Mouse (Mus musculus) adrenal gland, adult 8-10 months (tissue): ENCODE measurements around the gene Tspear. TPM values are rescaled to one million over a fixed set of nuclear protein-coding genes. Genes with fewer than 3 reads are reported as not detected.
"Not testable (repeated sequence)": the region's sequence is repeated elsewhere in the genome, so short reads cannot be mapped to it uniquely, and the experiment has no call there.

Source experiments
- DNase-seq: peaks from one replicate; pipeline ENCODE4 v3.0.0; 2022
- total RNA-seq, 4 experiments: library from RNA; stranded (reverse); gene quantifications; 2 replicates each; pipeline ENCODE4 v1.2.4; 2022

The Tspear gene
- total RNA-seq = 1 to 10 TPM in 1 of 4 experiments, under 1 TPM in 3; 0.15 to 1.4 (median 0.81) TPM

DNA sequence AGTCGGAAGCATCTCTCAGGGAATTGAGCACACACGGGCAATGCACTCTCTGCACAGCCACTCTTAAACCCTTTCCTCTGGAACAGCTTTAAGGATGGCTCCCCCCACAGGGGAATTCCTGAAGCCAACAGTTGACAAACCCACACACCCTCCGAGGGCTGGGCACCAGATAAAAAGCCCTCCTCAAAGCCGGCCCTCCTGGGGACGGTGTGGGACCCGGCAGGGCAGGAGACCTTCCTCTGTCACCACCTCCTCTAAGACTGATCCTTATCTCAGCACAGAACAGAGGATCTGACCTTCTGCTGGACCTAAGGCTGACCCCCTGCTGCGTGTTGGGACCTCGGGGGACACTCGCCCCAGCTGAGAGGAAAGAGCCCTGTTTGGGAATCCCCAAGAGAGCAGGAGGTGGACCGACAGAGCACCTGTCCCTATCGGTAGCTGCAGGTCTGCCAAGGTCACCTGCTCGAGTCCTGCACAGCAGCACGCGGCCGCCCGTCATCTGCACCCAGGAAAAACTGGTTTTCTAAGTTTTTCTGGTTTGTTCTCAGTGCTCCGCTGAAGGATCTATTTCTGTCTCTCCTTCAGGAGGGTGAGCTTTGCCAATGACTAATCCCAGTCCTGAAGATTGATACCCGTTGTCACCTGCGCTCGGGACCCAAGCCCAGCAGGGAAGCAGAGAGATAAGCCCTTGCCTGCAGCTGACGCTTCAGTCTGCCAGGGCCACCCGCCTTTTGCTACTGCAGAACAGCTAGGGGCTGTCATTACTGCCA lies at the start of gene Tspear:
TSS of gene Tspear (plus strand) at position 675 of the 770 bp plus-strand sequence.
- no peak for DNase-seq

DNA sequence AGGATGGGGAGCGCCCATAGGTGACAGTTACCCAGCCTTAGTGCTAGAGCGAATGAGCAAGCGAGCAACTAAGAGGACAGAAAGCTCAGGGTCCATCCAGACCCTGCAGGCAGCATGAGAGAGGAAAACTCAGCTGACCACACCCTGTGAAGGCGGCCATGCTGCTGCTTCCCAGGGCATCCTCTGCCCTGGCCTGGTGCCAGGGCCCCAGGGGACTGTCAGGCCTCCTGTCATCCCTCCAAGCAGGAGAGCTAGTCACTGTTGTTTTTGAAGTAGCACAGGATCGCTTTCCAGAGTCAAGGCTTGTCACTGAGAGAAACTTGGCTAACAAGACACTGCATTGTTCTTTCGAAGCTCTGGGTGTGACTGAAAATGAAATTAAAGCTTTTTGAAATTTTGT lies 47.4 kb upstream of the Tspear start:
- DNase-seq = no peak

DNA sequence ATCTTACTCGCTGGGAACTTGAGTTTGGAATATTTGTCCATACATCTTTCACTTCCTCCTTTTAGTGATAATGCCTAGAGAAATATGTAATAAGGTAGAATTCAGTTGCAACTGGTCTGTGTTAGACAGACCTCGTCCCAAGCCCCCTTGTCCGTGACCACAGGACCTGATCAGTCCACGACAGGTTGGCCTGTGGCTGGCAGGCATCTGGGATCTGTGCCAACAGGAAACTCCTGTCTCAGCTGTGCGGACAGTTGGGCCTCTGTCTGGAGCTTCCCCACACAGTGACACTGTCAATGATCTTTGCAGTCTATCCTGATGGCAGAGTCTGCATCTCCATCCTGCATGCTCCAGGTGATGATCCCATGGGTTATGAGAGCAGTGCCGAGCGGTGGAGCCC lies 43.2 kb upstream of the Tspear start:
- no peak for DNase-seq

DNA sequence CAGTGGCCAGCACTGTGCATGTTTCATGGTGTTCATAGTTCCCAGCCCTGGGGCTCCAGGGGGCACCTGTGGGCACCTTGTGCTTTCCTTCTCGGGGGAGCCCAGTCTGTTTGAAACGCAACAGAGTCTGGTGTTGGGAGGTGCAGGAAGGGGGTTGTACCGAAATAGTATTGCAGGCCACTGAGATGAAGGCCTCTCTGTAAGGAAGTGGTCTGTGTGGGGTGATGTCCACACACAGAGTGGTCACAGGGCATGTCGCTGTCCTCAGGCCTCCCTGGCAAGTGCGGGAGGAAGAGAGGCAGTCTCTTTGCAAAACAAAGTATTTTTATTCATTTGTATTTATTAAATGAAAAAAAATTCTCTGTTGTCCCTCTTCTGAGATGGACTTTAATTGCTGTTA lies 40.8 kb upstream of the Tspear start:
- no peak for DNase-seq

DNA sequence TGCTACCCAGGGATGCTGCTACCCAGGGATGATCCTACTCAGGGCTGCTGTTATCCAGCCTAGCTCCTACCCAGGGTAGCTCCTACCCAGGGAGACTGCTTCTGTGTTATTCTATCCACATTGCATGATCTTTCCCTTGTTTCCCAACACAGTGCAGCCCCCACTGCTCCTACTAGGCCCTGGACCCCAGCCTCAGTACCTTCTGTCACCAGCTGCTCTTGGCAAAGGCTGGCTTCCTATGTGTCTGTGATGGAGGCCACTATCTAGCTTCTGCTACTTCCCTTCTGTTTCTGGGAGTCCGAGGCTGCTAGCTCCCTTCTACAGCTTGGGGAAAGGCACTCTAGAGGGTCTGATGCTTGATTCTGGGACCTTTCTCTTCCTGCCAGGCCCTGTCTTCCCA lies 38.9 kb upstream of the Tspear start:
- no peak for DNase-seq

DNA sequence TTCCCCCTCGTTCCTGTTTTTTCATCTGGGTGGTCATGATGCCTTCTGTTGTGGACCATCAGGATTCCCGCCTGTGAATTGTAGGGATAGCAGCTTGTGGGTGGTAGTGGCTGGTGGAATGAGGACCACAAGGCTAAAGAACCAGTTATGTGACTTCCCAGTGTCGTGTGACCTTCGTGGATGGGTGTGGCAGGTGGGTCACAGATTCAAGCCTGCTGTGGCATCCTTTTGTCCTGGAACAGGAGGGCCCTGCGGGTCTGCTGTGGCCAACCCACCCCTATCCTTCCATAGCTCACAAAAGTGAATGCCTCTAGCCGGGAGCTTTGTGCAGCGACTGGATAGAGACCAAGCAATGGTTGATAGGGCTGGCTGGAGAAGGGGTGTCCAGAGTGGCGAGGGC lies 38.5 kb upstream of the Tspear start:
- DNase-seq = no peak

DNA sequence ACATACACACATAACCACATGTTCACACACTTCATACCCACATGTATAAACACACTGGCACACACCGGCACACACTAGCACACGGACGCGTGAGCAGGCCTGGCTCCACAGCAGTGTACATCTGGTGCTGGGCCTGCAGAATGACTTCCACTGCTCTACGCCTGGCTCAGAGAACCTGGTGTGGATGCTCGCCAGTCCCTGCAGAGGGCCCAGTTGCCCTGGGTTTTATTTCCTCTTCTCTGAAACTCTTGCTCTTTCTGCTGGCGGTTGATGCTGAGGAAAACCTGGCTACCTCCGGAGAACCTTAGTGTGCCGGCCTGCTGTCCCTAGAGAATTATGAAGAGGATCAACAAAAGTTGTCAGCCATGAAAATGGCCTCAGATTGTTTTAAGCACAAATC lies 34.3 kb upstream of the Tspear start:
- no peak for DNase-seq

DNA sequence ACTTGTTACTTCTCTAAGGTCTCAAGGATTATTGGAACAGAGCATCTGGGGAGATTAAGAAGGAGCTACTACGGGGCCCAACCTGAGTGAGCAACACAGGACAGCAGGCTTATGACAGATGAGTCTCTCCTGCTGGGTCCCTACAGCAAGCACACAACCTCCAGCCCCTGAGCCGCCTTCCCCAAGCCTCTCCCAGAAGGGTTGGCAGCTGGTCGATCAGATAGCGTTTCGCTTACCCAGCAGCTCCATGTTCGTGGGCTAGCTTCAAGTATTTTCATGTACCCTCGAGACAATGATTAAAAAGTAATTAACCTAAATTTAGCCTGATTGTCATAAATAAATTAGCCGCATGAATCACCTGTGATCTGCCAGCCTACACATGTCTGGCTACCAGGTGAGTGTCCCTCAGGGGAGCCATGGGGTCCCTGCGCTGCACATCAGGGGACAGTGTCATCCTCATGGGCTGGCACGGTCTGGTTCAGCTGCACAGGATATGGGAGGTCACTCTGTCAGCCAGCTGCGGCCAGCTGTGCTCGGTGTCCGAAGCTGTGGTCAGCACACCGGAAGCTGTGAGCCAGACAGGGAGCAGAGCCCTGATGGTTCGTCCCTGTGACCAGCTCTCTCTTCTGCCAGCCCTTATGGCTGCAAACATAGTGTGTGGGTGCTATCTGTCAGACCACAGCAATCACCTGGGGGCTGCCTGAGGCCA lies 27.9 kb upstream of the Tspear start:
- DNase-seq = no peak

DNA sequence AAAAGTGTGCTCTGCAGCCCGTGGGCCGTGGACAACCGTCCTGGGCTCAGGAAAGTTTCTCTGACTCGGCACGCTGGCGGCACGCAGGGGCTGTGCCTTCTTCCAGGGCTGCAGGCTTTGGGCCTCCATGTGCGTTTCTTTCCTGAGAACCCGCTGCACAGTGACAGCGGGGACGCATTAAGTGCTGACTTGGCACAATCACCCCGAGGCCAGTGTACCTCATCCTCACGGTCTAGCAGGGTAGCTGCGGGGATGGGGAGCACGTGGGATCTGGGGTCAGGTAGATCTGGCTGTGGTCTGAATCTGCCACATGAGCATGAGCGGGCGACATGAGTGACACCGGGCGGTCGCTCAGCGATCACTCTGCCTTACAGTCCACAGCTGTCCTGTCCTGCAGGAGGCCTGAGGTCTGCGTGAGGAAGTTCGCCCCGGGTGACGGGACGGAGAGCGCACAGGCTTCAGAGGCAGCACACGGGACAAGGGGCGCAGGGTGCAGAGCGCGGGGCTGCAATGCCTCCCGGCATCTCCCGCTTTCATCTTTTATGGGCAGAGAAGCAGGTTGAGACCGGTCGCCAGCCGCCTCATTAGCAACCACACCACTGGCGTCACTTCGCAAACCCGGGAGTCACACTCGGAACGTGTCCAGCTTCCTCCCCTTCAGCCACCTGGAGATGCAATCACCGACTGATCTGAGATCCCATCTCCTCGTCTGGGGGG lies 22.3 kb upstream of the Tspear start:
- DNase-seq = no peak

DNA sequence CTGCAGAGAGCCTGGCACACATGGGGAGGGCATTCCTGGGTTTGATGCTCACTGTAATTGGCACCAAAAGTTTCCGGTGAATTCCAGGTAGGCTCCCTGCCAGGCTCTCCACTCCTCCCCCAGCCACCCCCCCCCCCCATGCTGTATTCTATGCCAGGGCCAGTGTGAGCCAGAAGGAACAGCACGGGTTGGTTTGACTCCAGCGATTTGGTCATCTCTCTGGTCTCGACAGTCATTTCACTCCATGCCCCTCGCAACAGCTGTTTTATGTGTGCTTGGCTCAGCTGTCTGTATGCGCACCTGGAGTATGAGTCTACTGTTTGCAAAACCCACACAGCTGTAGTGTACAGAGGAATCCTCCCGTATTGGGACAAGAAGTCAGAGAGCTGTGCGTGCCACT lies 20.0 kb upstream of the Tspear start:
- DNase-seq = no peak

DNA sequence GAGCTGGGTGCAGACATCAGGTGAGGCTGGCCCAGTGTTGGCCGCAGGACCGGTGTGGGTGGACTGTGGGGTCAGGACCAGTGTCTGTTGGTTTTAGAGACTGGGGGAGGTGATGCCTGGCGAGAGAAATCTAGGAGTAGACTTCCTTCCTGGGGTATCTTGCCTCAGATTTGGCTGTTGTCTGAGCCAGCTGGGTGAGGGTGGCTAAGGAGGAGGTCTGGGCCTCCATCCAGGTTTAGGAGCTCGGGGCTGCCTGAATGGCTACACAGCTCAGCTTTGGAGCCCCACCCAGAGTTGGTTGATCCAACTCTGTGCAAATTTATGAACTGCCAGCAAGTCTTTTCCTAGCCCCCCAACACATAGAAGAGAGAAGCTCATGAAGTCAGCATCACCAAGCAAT lies 19.0 kb upstream of the Tspear start:
- DNase-seq = no peak

DNA sequence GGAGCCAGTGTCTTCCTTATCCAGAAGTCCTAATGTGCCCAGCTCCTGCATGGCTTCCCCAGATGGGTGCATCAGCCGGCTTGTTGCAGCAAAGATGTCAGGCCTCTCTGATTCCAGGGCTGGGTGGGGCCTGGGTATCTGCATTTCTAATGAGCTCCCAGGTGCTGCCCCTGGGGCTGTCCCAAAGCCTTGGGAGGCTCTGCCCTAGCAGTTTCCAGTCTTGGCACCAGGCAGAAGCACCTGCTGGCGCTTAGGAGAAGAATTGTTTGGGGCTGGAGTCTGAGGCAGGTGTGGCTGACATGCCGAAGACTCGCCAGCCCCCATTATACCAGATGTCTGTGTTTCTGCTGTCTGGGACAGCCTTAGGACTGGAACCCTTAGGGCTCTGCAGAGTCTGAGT lies 15.7 kb upstream of the Tspear start:
- DNase-seq = no peak

DNA sequence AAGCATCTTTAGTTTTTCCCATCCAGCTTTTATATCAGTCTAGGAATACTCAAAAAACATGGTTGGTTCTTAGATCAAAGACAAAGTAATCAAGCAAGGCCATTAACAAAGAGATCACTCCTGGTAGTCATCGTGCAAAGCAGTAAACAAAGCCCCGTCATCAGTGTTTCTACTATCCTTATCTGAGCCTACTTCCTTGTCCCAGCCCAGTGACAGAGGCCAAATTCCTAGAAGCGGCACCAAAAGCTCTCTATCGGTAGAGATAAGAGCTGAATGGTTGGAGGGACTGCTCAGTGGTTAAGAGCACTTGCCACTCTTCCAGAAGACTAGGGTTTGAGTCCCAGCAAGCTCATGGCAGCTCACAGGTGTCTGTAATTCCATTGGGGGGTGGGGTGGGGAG lies 14.8 kb upstream of the Tspear start:
- DNase-seq = no peak

DNA sequence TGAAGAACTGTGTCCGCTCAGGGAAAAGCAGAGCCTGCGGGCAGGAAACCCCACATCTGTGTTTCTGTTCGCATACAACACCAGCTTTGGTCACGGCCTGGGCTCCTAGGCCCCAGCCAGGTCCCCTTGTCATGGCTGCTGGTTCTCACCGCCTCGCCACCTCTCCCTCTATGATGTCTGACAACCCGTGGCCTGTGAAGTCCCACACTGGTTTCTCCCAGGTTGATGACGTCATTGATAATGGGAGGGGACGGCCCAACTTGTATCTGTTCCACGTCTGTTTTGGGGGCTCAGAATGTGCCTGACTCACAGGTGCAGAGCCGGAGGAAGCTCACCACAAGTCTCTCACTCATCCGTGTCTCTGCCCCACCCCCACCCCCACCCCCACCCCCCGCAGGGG lies 12.6 kb upstream of the Tspear start:
- no peak for DNase-seq

DNA sequence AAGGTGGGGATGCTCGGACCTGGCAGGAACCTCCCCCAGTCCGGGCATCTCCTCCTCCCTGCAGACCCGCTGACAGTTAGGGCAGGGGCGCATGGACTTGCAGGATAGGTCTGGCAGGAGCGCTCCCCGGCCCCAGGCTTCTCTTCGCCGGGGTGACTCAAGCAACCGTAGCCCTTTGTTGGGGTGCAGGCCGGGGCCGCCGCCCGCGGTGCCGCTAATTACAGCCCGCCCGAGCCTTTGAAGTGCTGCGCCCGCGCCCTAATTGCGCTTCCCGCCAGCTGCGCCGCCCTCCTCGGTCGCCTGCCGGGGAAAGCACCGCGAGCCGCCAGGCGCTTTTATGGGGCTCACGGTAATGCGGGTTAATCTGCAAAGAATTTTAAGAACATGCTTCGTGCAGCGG lies 8.8 kb upstream of the Tspear start:
- DNase-seq = no peak

DNA sequence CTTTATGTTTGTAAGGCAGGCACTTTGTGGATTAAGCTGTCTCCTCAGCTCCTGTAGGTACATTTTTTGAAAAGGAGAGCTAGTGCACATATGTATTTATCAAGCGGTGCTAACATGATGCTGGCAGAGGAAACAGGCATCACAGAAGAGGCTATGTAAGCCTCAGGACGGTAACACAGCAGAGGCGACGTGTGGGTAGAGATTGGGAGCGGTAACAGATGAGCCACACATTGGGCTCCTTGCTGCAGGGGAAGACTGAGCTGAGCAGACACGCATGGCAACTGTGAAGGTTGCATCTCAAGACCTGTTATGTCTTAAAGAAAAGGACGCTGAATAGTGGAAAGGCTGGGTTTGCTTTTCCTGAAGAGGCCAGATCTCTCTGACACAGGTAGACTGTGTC lies 3.4 kb upstream of the Tspear start:
- no peak for DNase-seq

DNA sequence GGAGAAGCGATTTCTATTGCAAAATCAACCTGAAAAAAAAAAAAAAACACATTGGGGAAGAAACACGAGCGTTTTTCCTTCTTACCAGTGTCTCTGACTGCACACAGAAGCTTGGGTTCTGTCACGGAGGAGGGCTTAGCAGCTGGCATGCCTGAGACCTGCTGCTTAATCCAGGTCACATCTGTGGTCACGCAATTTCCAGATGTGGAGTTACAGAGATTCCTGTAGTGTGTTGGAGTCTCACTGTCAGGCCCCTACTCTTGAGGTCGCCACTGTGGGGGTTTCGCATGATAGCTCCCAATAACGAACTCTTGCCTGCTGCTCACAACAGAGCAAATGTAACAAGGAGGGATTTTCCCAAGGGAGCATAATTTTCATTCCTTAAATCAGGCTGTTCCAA lies 2.2 kb upstream of the Tspear start:
- DNase-seq = no peak

DNA sequence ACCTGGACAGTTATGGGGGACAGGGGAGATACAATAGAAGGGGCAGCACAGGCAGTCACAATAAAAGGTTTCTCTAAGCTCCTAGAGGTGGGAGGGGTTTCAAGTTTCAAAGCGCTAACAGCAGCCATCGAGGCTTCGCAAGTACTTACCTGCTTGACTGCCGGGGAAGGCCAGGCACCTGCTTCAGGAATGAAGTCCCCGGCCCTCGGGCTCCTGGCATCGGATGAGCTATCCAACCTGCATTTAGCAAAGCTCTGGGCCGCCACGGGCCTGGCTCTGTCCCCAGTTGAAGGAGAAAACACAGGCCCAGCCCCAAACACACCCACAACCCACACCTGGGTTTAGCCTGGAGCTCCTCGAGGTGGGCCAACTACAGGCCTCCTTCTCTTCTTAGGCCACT lies 652 bp downstream of the Tspear start:
- no peak for DNase-seq

DNA sequence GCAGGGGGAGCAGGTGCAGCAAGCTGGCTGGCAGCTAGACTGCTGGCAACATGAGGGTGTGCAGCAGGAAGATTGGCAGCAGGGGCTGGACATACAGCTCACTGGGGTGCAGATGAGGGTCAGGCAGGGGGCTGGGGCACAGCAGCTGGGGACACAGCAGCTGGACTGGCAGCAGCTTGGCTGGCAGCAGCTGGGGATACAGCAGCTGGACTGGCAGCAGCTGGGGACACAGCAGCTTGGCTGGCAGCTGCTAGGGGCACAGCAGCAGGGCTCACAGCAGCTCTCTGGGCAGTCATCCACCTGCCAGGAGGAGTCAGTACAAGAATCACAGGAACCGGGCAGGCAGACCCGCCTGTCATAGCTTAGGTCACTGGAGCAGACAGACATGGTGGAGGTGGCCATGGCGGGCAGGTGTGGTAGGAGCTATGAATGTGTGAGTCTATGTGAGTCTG lies 4.0 kb downstream of the Tspear start, which contains the start of gene Gm19402:
TSS of gene Gm19402 (minus strand) at position 402 of the 452 bp plus-strand sequence.
- not testable (repeated sequence) for DNase-seq

DNA sequence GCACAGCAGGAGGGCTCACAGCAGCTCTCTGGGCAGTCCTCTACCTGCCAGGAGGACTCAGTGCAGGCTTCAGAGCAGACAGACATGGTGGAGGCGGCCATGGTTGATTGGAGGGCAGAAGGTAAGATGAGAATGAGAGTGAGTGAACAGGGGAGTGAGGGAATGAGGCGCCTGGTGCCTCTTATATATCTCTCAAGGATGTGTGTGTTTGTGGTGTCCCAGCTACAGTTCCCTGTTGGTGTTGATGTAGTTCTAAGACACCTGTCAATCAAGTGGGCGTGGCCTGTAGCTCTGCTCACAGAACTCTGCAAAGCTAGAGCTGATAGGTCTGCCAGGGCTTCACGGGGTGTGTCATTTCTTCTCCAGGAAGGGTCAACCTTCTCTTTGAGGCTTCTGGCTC lies 10.8 kb downstream of the Tspear start, which contains the start of gene Gm9508:
TSS of gene Gm9508 (minus strand) at position 101 of the 400 bp plus-strand sequence.
- DNase-seq = no peak

DNA sequence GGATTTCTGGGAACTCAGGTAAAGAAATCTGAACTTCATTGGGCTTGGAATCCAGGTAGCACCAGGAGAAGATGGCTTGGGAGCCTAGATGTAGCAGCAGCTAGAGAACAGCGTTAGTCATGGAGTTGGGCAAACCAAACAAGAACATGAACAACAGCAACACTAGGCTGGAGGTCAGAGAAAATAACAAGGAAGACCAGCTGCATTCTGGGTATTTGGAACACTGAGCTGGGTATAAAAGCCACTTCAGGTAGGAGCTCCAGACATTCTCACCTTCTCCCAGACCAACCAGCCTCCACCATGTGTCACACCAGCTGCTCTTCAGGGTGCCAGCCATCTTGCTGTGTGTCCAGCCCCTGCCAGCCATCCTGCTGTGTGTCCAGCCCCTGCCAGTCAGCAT lies 20.0 kb downstream of the Tspear start, which contains the start of gene Gm10272:
TSS of gene Gm10272 (plus strand) at position 301 of the 400 bp plus-strand sequence.
- DNase-seq = no peak

DNA sequence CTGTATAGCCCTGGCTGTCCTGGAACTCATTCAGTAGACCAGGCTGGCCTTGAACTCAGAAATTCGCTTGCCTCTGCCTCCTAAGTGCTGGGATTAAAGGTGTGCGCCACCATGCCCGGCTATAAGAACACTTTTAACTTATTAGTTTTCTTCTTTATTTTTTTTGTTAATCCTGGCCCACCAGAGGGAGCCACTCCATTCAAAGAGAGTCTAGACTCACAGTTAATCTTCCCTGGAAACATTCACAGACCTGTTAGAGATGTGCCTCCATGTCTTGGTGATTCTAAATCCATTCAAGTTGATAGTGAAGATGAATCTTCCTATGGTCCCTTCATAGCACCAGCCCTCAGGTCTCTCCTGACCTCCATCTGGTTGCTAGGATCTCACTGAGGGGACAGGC lies 23.5 kb downstream of the Tspear start:
- DNase-seq = no peak

DNA sequence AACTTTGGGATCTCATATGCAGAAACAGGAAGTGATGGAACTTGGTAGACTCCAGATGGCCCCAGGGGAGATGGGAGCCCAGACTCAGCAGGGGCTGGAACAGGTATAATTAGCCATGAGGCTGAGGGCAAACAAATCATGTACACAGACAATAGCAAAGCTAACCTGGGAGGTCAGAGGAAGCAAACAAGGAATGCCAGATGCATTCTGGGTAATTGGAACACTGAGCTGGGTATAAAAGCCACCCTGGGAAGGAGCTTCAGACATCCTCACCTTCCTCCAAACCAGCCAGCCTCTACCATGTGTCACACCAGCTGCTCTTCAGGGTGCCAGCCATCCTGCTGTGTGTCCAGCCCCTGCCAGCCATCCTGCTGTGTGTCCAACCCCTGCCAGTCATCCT lies 24.8 kb downstream of the Tspear start, which contains the start of gene Gm10024:
TSS of gene Gm10024 (plus strand) at position 301 of the 400 bp plus-strand sequence.
- DNase-seq = not testable (repeated sequence)
